Mouse (Mus musculus) kidney, embryonic 15.5 days (tissue): ENCODE measurements around the gene Ankrd23. TPM values are rescaled to one million over a fixed set of nuclear protein-coding genes. Genes with fewer than 3 reads are reported as not detected.
"Not testable (repeated sequence)": the region's sequence is repeated elsewhere in the genome, so short reads cannot be mapped to it uniquely, and the experiment has no call there.

ENCODE experiments used
- ATAC-seq: fragments of 200-750 bp; cut with Nextera tagmentation; replicated peaks from 2 replicates; pipeline ENCODE4 v1.8.0; 2017; ENCODE audit warnings: moderate TSS enrichment; ENCODE audit not compliant: low FRiP score
- H3K27ac ChIP-seq: fragments of 300-500 bp; sonication (generic); 2 replicates; pipeline ENCODE4 v1.5.1; 2015; ENCODE audit warnings: mild to moderate bottlenecking, inconsistent platforms
- H3K27me3 ChIP-seq: fragments of 300-500 bp; sonication (generic); 2 replicates; pipeline ENCODE4 v1.6.1; 2015; ENCODE audit warnings: inconsistent platforms
- H3K36me3 ChIP-seq: fragments of 300-500 bp; sonication (generic); 2 replicates; pipeline ENCODE4 v1.6.1; 2015; ENCODE audit warnings: inconsistent platforms
- H3K4me1 ChIP-seq: fragments of 300-500 bp; sonication (generic); 2 replicates; pipeline ENCODE4 v1.6.1; 2015; ENCODE audit warnings: inconsistent platforms
- H3K4me2 ChIP-seq: fragments of 300-500 bp; sonication (generic); 2 replicates; pipeline ENCODE4 v1.6.1; 2015; ENCODE audit warnings: moderate library complexity, mild to moderate bottlenecking, inconsistent platforms
- H3K4me3 ChIP-seq: fragments of 300-500 bp; sonication (generic); replicated peaks from 2 replicates; pipeline ENCODE4 v1.5.1; 2015; ENCODE audit warnings: mild to moderate bottlenecking, inconsistent platforms
- H3K9ac ChIP-seq: fragments of 300-500 bp; sonication (generic); 2 replicates; pipeline ENCODE4 v1.6.1; 2015; ENCODE audit warnings: mild to moderate bottlenecking, inconsistent platforms
- H3K9me3 ChIP-seq: fragments of 300-500 bp; sonication (generic); replicated peaks from 2 replicates; pipeline ENCODE4 v1.6.1; 2016; ENCODE audit warnings: inconsistent platforms
- WGBS: fragments of 180-500 bp; shearing (Covaris S2); methylation state at CpG from one replicate; pipeline ENCODE4 v1.1.7; 2015; ENCODE audit warnings: mixed read lengths; 5-methylcytosine and 5-hydroxymethylcytosine counted together
- polyA plus RNA-seq: library from polyadenylated mRNA; unstranded; fragments of >200 nt; fragmentation: Nextera tagmentation; extraction: Ambion mirVana; gene quantifications from 2 replicates; pipeline ENCODE4 v1.2.1, GENCODE M21; 2015

The Ankrd23 gene
- 21.8 and 22.1 TPM in 2 replicates for polyA plus RNA-seq

- H3K9me3 ChIP-seq, H3K4me2 ChIP-seq: not testable (repeated sequence)
- 95% methylated on average over 9 of the region's 9 CpGs for WGBS
Observed at GRCm38 (mm10) chr1:36536783-36537182, at the start of gene Ankrd23. Ankrd23 (minus strand) TSS chr1:36536883.

GRCm38 (mm10) chr1:36586288-36586687 lies 49.6 kb upstream of the Ankrd23 start:
- H3K36me3 ChIP-seq, result no peaks in the 10 kb centered on the region
- peaks cover 69% of the 10 kb centered on the region for H3K4me1 ChIP-seq
- no peak for ATAC-seq
- H3K9ac ChIP-seq, result no peak overlapping the region
- H3K4me3 ChIP-seq, result no peak overlapping the region
- no peaks in the 10 kb centered on the region for H3K27me3 ChIP-seq
- WGBS, result 19% methylated on average over 4 of the region's 4 CpGs
- no peak overlapping the region for H3K4me2 ChIP-seq
- no peak overlapping the region for H3K27ac ChIP-seq
- H3K9me3 ChIP-seq, result no peaks in the 10 kb centered on the region

More at GRCm38 (mm10) chr1:36536783-36537182, at the start of gene Ankrd23:
- not testable (repeated sequence) for H3K4me3 ChIP-seq, H3K9ac ChIP-seq, H3K4me1 ChIP-seq, H3K27ac ChIP-seq, H3K27me3 ChIP-seq, ATAC-seq
- H3K36me3 ChIP-seq, result peaks cover 47% of the 10 kb centered on the region

- H3K36me3 ChIP-seq, result no peaks in the 10 kb centered on the region
- H3K4me2 ChIP-seq, result no peak overlapping the region
- no peaks in the 10 kb centered on the region for H3K27me3 ChIP-seq
- WGBS, result 72% methylated on average over 8 of the region's 8 CpGs
- no peak overlapping the region for H3K27ac ChIP-seq
- H3K4me3 ChIP-seq, result no peak overlapping the region
- peaks cover 72% of the 10 kb centered on the region for H3K4me1 ChIP-seq
- no peak overlapping the region for H3K9ac ChIP-seq
- no peaks in the 10 kb centered on the region for H3K9me3 ChIP-seq
- ATAC-seq, result no peak
Observed at GRCm38 (mm10) chr1:36583408-36584116, 46.9 kb upstream of the Ankrd23 start.

- Histone ChIP-seq H3K9ac (no peak overlapping the region), H3K36me3 (no peaks in the 10 kb centered on the region), H3K4me3 (no peak overlapping the region), H3K4me1 (peaks cover 75% of the 10 kb centered on the region), H3K9me3 (no peaks in the 10 kb centered on the region), H3K4me2 (no peak overlapping the region), H3K27me3 (no peaks in the 10 kb centered on the region), H3K27ac (no peak overlapping the region)
- 71% methylated on average over 8 of the region's 8 CpGs for WGBS
- ATAC-seq, result no peak
Observed at GRCm38 (mm10) chr1:36582211-36582610, 45.5 kb upstream of the Ankrd23 start.

- ATAC-seq, result no peak
- Histone ChIP-seq H3K4me3 (no peak overlapping the region), H3K9me3 (no peaks in the 10 kb centered on the region), H3K9ac (no peak overlapping the region), H3K4me1 (peaks cover 78% of the 10 kb centered on the region), H3K27ac (peak overlapping the region; percentile 95), H3K27me3 (no peaks in the 10 kb centered on the region), H3K4me2 (no peak overlapping the region), H3K36me3 (no peaks in the 10 kb centered on the region)
- 72% methylated on average over 5 of the region's 5 CpGs for WGBS
Observed at GRCm38 (mm10) chr1:36581260-36581659, 44.6 kb upstream of the Ankrd23 start.

- Histone ChIP-seq H3K4me1 (peaks cover 79% of the 10 kb centered on the region), H3K4me3 (peak overlapping the region; percentile 20), H3K27me3 (no peaks in the 10 kb centered on the region), H3K27ac (peak overlapping the region; percentile 95), H3K36me3 (no peaks in the 10 kb centered on the region), H3K9ac (peak overlapping the region; percentile 19; the same call in 1 of the 2 replicates), H3K4me2 (peak overlapping the region; percentile 50), H3K9me3 (no peaks in the 10 kb centered on the region)
- 1% methylated on average over 17 of the region's 17 CpGs for WGBS
- peak; percentile 92 for ATAC-seq
Observed at GRCm38 (mm10) chr1:36580384-36581207, 43.9 kb upstream of the Ankrd23 start.

- Histone ChIP-seq H3K4me3 (peak overlapping the region; percentile 20), H3K27ac (peak overlapping the region; percentile 95), H3K9ac (0 out of 2 replicates have a peak overlapping the region, but pooled peaks have one; percentile 19), H3K9me3 (no peaks in the 10 kb centered on the region), H3K36me3 (no peaks in the 10 kb centered on the region), H3K4me1 (peaks cover 81% of the 10 kb centered on the region), H3K4me2 (peak overlapping the region; percentile 50), H3K27me3 (no peaks in the 10 kb centered on the region)
- peak; percentile 74 for ATAC-seq
- WGBS, result 17% methylated on average over 6 of the region's 6 CpGs
Observed at GRCm38 (mm10) chr1:36579974-36580383, 43.3 kb upstream of the Ankrd23 start.

GRCm38 (mm10) chr1:36576991-36577675 lies 40.5 kb upstream of the Ankrd23 start:
- no peak overlapping the region for H3K27ac ChIP-seq
- 49% methylated on average over 6 of the region's 6 CpGs for WGBS
- no peaks in the 10 kb centered on the region for H3K36me3 ChIP-seq
- no peak overlapping the region for H3K4me3 ChIP-seq
- H3K4me1 ChIP-seq, result peaks cover 92% of the 10 kb centered on the region
- ATAC-seq, result no peak
- no peaks in the 10 kb centered on the region for H3K9me3 ChIP-seq
- H3K9ac ChIP-seq, result no peak overlapping the region
- H3K4me2 ChIP-seq, result no peak overlapping the region
- no peaks in the 10 kb centered on the region for H3K27me3 ChIP-seq

GRCm38 (mm10) chr1:36575347-36575746 lies 38.7 kb upstream of the Ankrd23 start:
- H3K27ac ChIP-seq, result no peak overlapping the region
- no peaks in the 10 kb centered on the region for H3K9me3 ChIP-seq
- WGBS, result 54% methylated on average over 6 of the region's 6 CpGs
- H3K4me3 ChIP-seq, result no peak overlapping the region
- H3K4me1 ChIP-seq, result peaks cover 91% of the 10 kb centered on the region
- no peaks in the 10 kb centered on the region for H3K27me3 ChIP-seq
- H3K9ac ChIP-seq, result no peak overlapping the region
- no peak for ATAC-seq
- no peak overlapping the region for H3K4me2 ChIP-seq
- no peaks in the 10 kb centered on the region for H3K36me3 ChIP-seq

GRCm38 (mm10) chr1:36574196-36574955 lies 37.7 kb upstream of the Ankrd23 start:
- no peak overlapping the region for H3K4me3 ChIP-seq
- no peaks in the 10 kb centered on the region for H3K27me3 ChIP-seq
- H3K4me2 ChIP-seq, result no peak overlapping the region
- H3K36me3 ChIP-seq, result no peaks in the 10 kb centered on the region
- 81% methylated on average over 5 of the region's 5 CpGs for WGBS
- H3K4me1 ChIP-seq, result peaks cover 91% of the 10 kb centered on the region
- no peaks in the 10 kb centered on the region for H3K9me3 ChIP-seq
- ATAC-seq, result no peak
- H3K27ac ChIP-seq, result 0 out of 2 replicates have a peak overlapping the region, but pooled peaks have one; percentile 35
- H3K9ac ChIP-seq, result no peak overlapping the region

- peaks cover 93% of the 10 kb centered on the region for H3K4me1 ChIP-seq
- no peak for ATAC-seq
- no peaks in the 10 kb centered on the region for H3K36me3 ChIP-seq
- 0 out of 2 replicates have a peak overlapping the region, but pooled peaks have one; percentile 14 for H3K27ac ChIP-seq
- 75% methylated on average over 8 of the region's 8 CpGs for WGBS
- no peak overlapping the region for H3K9ac ChIP-seq
- H3K27me3 ChIP-seq, result no peaks in the 10 kb centered on the region
- no peak overlapping the region for H3K4me3 ChIP-seq
- no peak overlapping the region for H3K4me2 ChIP-seq
- no peaks in the 10 kb centered on the region for H3K9me3 ChIP-seq
Observed at GRCm38 (mm10) chr1:36573524-36573923, 36.8 kb upstream of the Ankrd23 start.
